Mouse (Mus musculus) lung, embryonic 14.5 days (tissue): Measurements from ENCODE around the gene Mfsd12. TPM values are rescaled to one million over a fixed set of nuclear protein-coding genes. Genes with fewer than 3 reads are reported as not detected.

ENCODE experiments used
- ATAC-seq: fragments of 200-750 bp; cut with Nextera tagmentation; 2 replicates; pipeline ENCODE4 v1.8.0; 2017; ENCODE audit warnings: mild to moderate bottlenecking, moderate TSS enrichment, moderate library complexity; ENCODE audit not compliant: insufficient read depth
- DNase-seq: peaks from one replicate; pipeline ENCODE4 v3.0.0-alpha.2; 2015
- H3K27ac ChIP-seq: fragments of 300-500 bp; sonication (generic); 2 replicates; pipeline ENCODE4 v1.5.1; 2014; ENCODE audit warnings: low read depth, mild to moderate bottlenecking, moderate library complexity
- H3K27me3 ChIP-seq: fragments of 300-500 bp; sonication (generic); 2 replicates; pipeline ENCODE4 v1.6.1; 2014; ENCODE audit warnings: low read length, control low read depth; ENCODE audit not compliant: insufficient read depth
- H3K36me3 ChIP-seq: fragments of 300-500 bp; sonication (generic); 2 replicates; pipeline ENCODE4 v1.6.1; 2014; ENCODE audit warnings: control low read depth; ENCODE audit not compliant: insufficient read depth
- H3K4me1 ChIP-seq: fragments of 300-500 bp; sonication (generic); 2 replicates; pipeline ENCODE4 v1.6.1; 2014; ENCODE audit warnings: antibody characterized with exemption, control low read depth; ENCODE audit not compliant: insufficient read depth
- H3K4me2 ChIP-seq: fragments of 300-500 bp; sonication (generic); 2 replicates; pipeline ENCODE4 v1.6.1; 2014; ENCODE audit warnings: mild to moderate bottlenecking
- H3K4me3 ChIP-seq: fragments of 300-500 bp; sonication (generic); 2 replicates; pipeline ENCODE4 v1.5.1; 2014; ENCODE audit warnings: low read depth, low read length
- H3K9ac ChIP-seq: fragments of 300-500 bp; sonication (generic); 2 replicates; pipeline ENCODE4 v1.6.1; 2014
- H3K9me3 ChIP-seq: fragments of 300-500 bp; sonication (generic); 2 replicates; pipeline ENCODE4 v1.6.1; 2016; ENCODE audit warnings: low read depth, low read length, control low read depth
- CTCF ChIP-seq: IDR thresholded peaks from 2 replicates; pipeline ENCODE4 v1.5.1; 2016; ENCODE audit warnings: antibody characterized with exemption, low read depth
- WGBS: fragments of 180-500 bp; shearing (Covaris S2); extraction: QIAGEN DNeasy Blood & Tissue Kit; methylation state at CpG from one replicate; pipeline ENCODE4 v1.1.7; 2014; 5-methylcytosine and 5-hydroxymethylcytosine counted together
- polyA plus RNA-seq: library from polyadenylated mRNA; unstranded; fragments of >200 nt; fragmentation: Nextera tagmentation; extraction: Ambion mirVana; gene quantifications from 2 replicates; pipeline ENCODE4 v1.2.1, GENCODE M21; 2014

Mfsd12 gene
- polyA plus RNA-seq, 1 experiment from 2014 or later: 7.7 TPM

GRCm38 (mm10) chr10:81364666-81365065, 7.4 kb downstream of the Mfsd12 start:
- Histone ChIP-seq H3K4me1 (peaks cover 28% of the 10 kb centered on the region), H3K27ac (no peak overlapping the region), H3K36me3 (peaks cover 51% of the 10 kb centered on the region), H3K9ac (0 out of 2 replicates have a peak overlapping the region, but pooled peaks have one; percentile 39), H3K4me2 (peak overlapping the region; percentile 60), H3K27me3 (peaks cover 8% of the 10 kb centered on the region; the same call in 1 of the 2 replicates), H3K4me3 (peak overlapping the region; percentile 34), H3K9me3 (no peaks in the 10 kb centered on the region)
- ATAC-seq (no peak; the same call in 1 of the 2 replicates), DNase-seq (peak; percentile 50)
- TF ChIP-seq CTCF: no peak
- 10% methylated on average over 28 of the region's 28 CpGs for WGBS

- Histone ChIP-seq H3K4me1 (peaks cover 28% of the 10 kb centered on the region), H3K27ac (no peak overlapping the region), H3K4me2 (peak overlapping the region; percentile 60), H3K36me3 (peaks cover 52% of the 10 kb centered on the region), H3K9me3 (no peaks in the 10 kb centered on the region), H3K4me3 (no peak overlapping the region), H3K9ac (no peak overlapping the region), H3K27me3 (peaks cover 8% of the 10 kb centered on the region; the same call in 1 of the 2 replicates)
- TF ChIP-seq CTCF: no peak
- DNase-seq (no peak), ATAC-seq (no peak; the same call in none of the 2 replicates)
- 26% methylated on average over 4 of the region's 4 CpGs for WGBS
These were observed 7.8 kb downstream of the Mfsd12 start for GRCm38 (mm10) chr10:81365073-81365472.

- H3K27me3 ChIP-seq: peaks cover 8% of the 10 kb centered on the region; the same call in 1 of the 2 replicates
- peak; percentile 2; the same call in 1 of the 2 replicates for ATAC-seq
- H3K36me3 ChIP-seq: peaks cover 57% of the 10 kb centered on the region
These were observed 8.6 kb downstream of the Mfsd12 start, which contains the start of gene 4930404N11Rik for GRCm38 (mm10) chr10:81365672-81366476. Gene 4930404N11Rik (minus strand): TSS chr10:81365816.

GRCm38 (mm10) chr10:81366477-81367206, 9.4 kb downstream of the Mfsd12 start:
- peaks cover 8% of the 10 kb centered on the region; the same call in 1 of the 2 replicates for H3K27me3 ChIP-seq
- H3K27ac ChIP-seq: no peak overlapping the region
- H3K9me3 ChIP-seq: no peaks in the 10 kb centered on the region
- peaks cover 60% of the 10 kb centered on the region for H3K36me3 ChIP-seq
- H3K9ac ChIP-seq: no peak overlapping the region
- no peak for TF ChIP-seq CTCF
- peaks cover 25% of the 10 kb centered on the region for H3K4me1 ChIP-seq
- ATAC-seq (no peak), DNase-seq (no peak)
- 73% methylated on average over 6 of the region's 6 CpGs for WGBS
- no peak overlapping the region for H3K4me2 ChIP-seq
- H3K4me3 ChIP-seq: no peak overlapping the region

More at GRCm38 (mm10) chr10:81365672-81366476, 8.6 kb downstream of the Mfsd12 start, which contains the start of gene 4930404N11Rik:
- WGBS: 27% methylated on average over 12 of the region's 12 CpGs
- Histone ChIP-seq H3K9me3 (no peaks in the 10 kb centered on the region), H3K4me1 (peaks cover 25% of the 10 kb centered on the region), H3K4me3 (peak within 1 kb of the TSS; percentile 34), H3K4me2 (peak within 1 kb of the TSS; percentile 60), H3K27ac (peak within 1 kb of the TSS; percentile 36; the same call in 1 of the 2 replicates), H3K9ac (0 out of 2 replicates have a peak within 1 kb of the TSS, but pooled peaks have one; percentile 39)
- peak; percentile 56 for DNase-seq
- TF ChIP-seq CTCF: no peak

- H3K9me3 ChIP-seq: no peaks in the 10 kb centered on the region
- H3K4me2 ChIP-seq: no peak overlapping the region
- H3K27me3 ChIP-seq: peaks cover 8% of the 10 kb centered on the region; the same call in 1 of the 2 replicates
- H3K27ac ChIP-seq: no peak overlapping the region
- no peak for TF ChIP-seq CTCF
- no peak for ATAC-seq
- H3K9ac ChIP-seq: no peak overlapping the region
- peaks cover 22% of the 10 kb centered on the region for H3K4me1 ChIP-seq
- peaks cover 65% of the 10 kb centered on the region for H3K36me3 ChIP-seq
- no peak overlapping the region for H3K4me3 ChIP-seq
- DNase-seq: no peak
- 72% methylated on average over 6 of the region's 6 CpGs for WGBS
These were observed 9.9 kb downstream of the Mfsd12 start for GRCm38 (mm10) chr10:81367207-81367495.

GRCm38 (mm10) chr10:81375322-81375721, 18.0 kb downstream of the Mfsd12 start:
- peaks cover 9% of the 10 kb centered on the region for H3K4me1 ChIP-seq
- TF ChIP-seq CTCF: no peak
- H3K4me2 ChIP-seq: no peak overlapping the region; the same call in 1 of the 2 replicates
- DNase-seq (no peak), ATAC-seq (no peak)
- WGBS: 89% methylated on average over 10 of the region's 10 CpGs
- H3K36me3 ChIP-seq: peaks cover 62% of the 10 kb centered on the region
- no peak overlapping the region for H3K27ac ChIP-seq
- H3K9me3 ChIP-seq: no peaks in the 10 kb centered on the region
- no peak overlapping the region for H3K9ac ChIP-seq
- H3K4me3 ChIP-seq: no peak overlapping the region
- H3K27me3 ChIP-seq: no peaks in the 10 kb centered on the region
